Mouse (Mus musculus) liver, embryonic 16.5 days (tissue): ENCODE measurements around the gene Fbxl17. TPM values are rescaled to one million over a fixed set of nuclear protein-coding genes. Genes with fewer than 3 reads are reported as not detected.

Source experiments
- ATAC-seq: fragments of 200-750 bp; cut with Nextera tagmentation; 2 replicates; pipeline ENCODE4 v1.8.0; 2017; ENCODE audit warnings: low read depth, mild to moderate bottlenecking, moderate number of reproducible peaks, moderate library complexity
- H3K27ac ChIP-seq: fragments of 300-500 bp; sonication (generic); 2 replicates; pipeline ENCODE4 v1.5.1; 2014; ENCODE audit warnings: mild to moderate bottlenecking, low read length
- H3K27me3 ChIP-seq: fragments of 300-500 bp; sonication (generic); 2 replicates; pipeline ENCODE4 v1.6.1; 2014; ENCODE audit warnings: low read depth, low read length, mixed read lengths; ENCODE audit not compliant: control insufficient read depth, insufficient read depth
- H3K36me3 ChIP-seq: fragments of 300-500 bp; sonication (generic); 2 replicates; pipeline ENCODE4 v1.6.1; 2014; ENCODE audit warnings: mild to moderate bottlenecking; ENCODE audit not compliant: control insufficient read depth, insufficient read depth
- H3K4me1 ChIP-seq: fragments of 300-500 bp; sonication (generic); 2 replicates; pipeline ENCODE4 v1.6.1; 2014; ENCODE audit warnings: low read depth, low read length, mixed read lengths; ENCODE audit not compliant: control insufficient read depth
- H3K4me2 ChIP-seq: fragments of 300-500 bp; sonication (generic); 2 replicates; pipeline ENCODE4 v1.6.1; 2014; ENCODE audit warnings: low read depth, low read length, mixed read lengths
- H3K4me3 ChIP-seq: fragments of 300-500 bp; sonication (generic); 2 replicates; pipeline ENCODE4 v1.5.1; 2014; ENCODE audit warnings: low read depth, mild to moderate bottlenecking, low read length
- H3K9ac ChIP-seq: fragments of 300-500 bp; sonication (generic); 2 replicates; pipeline ENCODE4 v1.6.1; 2014; ENCODE audit warnings: low read depth, low read length
- H3K9me3 ChIP-seq: fragments of 300-500 bp; sonication (generic); replicated peaks from 2 replicates; pipeline ENCODE4 v1.6.1; 2016; ENCODE audit warnings: low read length; ENCODE audit not compliant: control insufficient read depth
- WGBS: fragments of 180-500 bp; shearing (Covaris S2); extraction: QIAGEN DNeasy Blood & Tissue Kit; methylation state at CpG from one replicate; pipeline ENCODE4 v1.1.7; 2014; ENCODE audit not compliant: insufficient replicate concordance; 5-methylcytosine and 5-hydroxymethylcytosine counted together
- polyA plus RNA-seq: library from polyadenylated mRNA; unstranded; fragments of >200 nt; fragmentation: Nextera tagmentation; extraction: Ambion mirVana; gene quantifications from 2 replicates; pipeline ENCODE4 v1.2.1, GENCODE M21; 2015

Gene Fbxl17
- polyA plus RNA-seq, 1 experiment from 2014 or later: 1.3 TPM

DNA sequence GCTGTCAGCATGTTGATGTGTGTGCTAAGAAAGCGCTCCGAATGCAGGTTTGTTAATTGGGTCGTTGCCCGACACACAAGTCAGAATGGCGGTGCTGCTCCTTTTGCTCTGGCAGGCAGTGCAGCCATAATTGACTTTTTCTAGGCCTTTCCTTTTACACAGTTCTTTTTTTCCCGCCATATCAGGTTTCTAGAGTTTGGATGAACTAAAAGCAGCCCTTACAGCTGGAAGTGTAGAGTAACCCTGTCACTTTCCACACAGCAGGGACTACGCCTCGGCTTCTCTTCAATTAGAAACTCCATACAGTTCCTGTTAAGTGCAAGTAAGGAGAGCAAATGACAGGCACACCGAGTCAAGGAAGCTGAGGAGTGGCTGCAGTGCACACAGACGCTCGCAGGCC, 133.8 kb downstream of the Fbxl17 start:
- 74% methylated on average over 11 of the region's 11 CpGs for WGBS

DNA sequence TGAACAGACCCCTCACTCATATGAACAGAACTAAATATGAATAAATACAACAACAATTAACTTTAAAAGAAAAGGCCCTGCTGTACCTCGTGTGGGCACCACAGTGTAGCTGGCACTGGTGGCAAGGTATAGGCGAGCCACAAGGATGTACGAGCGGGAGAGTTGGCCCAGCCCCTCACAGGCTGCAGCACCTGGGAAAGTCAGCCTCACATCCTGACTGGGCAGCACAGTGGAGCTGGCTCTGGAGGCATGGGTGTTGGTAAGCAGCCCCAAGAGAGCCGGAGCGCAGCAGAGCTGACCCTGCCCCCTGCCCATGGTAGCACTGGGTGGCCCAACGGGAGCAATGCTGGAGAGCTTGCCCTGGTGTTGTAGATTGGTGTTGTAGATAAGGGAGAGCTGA, 135.2 kb downstream of the Fbxl17 start:
- no peaks in the 10 kb centered on the region for H3K9me3 ChIP-seq
- no peak for ATAC-seq
- no peak overlapping the region for H3K4me2 ChIP-seq
- no peaks in the 10 kb centered on the region for H3K36me3 ChIP-seq
- H3K4me3 ChIP-seq: no peak overlapping the region
- H3K4me1 ChIP-seq: no peaks in the 10 kb centered on the region
- no peak overlapping the region for H3K9ac ChIP-seq
- 83% methylated on average over 7 of the region's 7 CpGs for WGBS
- H3K27me3 ChIP-seq: no peaks in the 10 kb centered on the region
- no peak overlapping the region for H3K27ac ChIP-seq

More for the DNA sequence above, 133.8 kb downstream of the Fbxl17 start:
- Histone ChIP-seq H3K9ac (no peak overlapping the region), H3K27ac (no peak overlapping the region), H3K9me3 (no peaks in the 10 kb centered on the region), H3K4me3 (no peak overlapping the region), H3K36me3 (no peaks in the 10 kb centered on the region), H3K27me3 (no peaks in the 10 kb centered on the region), H3K4me1 (no peaks in the 10 kb centered on the region), H3K4me2 (no peak overlapping the region)
- no peak for ATAC-seq

GRCm38 (mm10) chr17:63362196-63362595, 137.6 kb downstream of the Fbxl17 start:
- 51% methylated on average over 3 of the region's 3 CpGs for WGBS
- H3K4me1 ChIP-seq: no peaks in the 10 kb centered on the region
- ATAC-seq: no peak

GRCm38 (mm10) chr17:63361679-63362078, 138.1 kb downstream of the Fbxl17 start:
- H3K27ac ChIP-seq: no peak overlapping the region; the same call in 1 of the 2 replicates
- no peak overlapping the region for H3K4me3 ChIP-seq
- H3K4me2 ChIP-seq: no peak overlapping the region
- peak; percentile 90 for ATAC-seq
- H3K9ac ChIP-seq: no peak overlapping the region
- H3K36me3 ChIP-seq: no peaks in the 10 kb centered on the region
- H3K27me3 ChIP-seq: no peaks in the 10 kb centered on the region
- WGBS: 75% methylated on average over 9 of the region's 9 CpGs
- H3K9me3 ChIP-seq: no peaks in the 10 kb centered on the region
- H3K4me1 ChIP-seq: no peaks in the 10 kb centered on the region

More at GRCm38 (mm10) chr17:63362196-63362595, 137.6 kb downstream of the Fbxl17 start:
- H3K9ac ChIP-seq: no peak overlapping the region
- no peak overlapping the region for H3K4me2 ChIP-seq
- H3K4me3 ChIP-seq: no peak overlapping the region
- no peaks in the 10 kb centered on the region for H3K36me3 ChIP-seq
- H3K9me3 ChIP-seq: no peaks in the 10 kb centered on the region
- H3K27me3 ChIP-seq: no peaks in the 10 kb centered on the region
- no peak overlapping the region for H3K27ac ChIP-seq

DNA sequence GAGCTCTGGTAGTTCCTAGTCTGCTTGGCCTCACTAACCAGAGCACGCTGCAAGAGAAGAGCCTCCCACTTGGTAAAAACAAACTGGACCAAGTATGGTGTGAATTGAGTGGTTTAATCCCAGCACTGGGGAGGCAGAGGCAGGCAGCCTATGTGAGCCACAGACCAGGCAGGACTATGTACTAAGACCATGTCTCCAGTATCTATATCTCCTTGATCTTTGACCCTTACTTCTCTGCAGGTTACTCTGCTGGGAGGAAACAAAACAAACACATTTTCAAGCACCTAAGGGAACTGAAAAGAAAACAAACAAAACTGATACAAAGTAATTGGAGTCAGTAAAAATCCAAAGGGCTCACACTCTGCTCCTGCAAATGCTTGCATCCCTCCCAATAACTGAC, 141.0 kb downstream of the Fbxl17 start:
- H3K9me3 ChIP-seq: no peaks in the 10 kb centered on the region
- H3K4me3 ChIP-seq: no peak overlapping the region
- WGBS: 61% methylated on average over 1 of the region's 1 CpGs
- no peaks in the 10 kb centered on the region for H3K27me3 ChIP-seq
- no peak overlapping the region for H3K27ac ChIP-seq
- H3K36me3 ChIP-seq: no peaks in the 10 kb centered on the region
- no peaks in the 10 kb centered on the region for H3K4me1 ChIP-seq
- no peak overlapping the region for H3K9ac ChIP-seq
- no peak overlapping the region for H3K4me2 ChIP-seq
- no peak for ATAC-seq

DNA sequence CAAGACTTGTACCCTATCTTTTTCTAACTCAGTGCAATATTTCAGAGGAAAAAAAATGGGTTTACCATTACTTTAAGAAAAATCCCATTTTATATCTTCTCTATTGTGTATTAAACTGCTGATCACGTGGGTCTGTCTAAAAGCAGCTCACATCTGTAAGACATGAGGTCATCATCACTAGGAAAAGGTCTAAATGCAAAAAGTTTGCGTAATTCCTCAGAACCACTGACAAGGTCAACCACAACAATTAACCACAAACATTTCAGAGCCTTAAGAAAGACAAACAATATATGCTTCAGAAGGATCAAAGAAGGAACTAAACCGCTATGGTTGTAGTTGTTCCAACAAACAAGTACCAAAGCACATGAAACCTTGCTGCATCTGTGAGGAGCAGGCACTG, 143.6 kb downstream of the Fbxl17 start:
- 54% methylated on average over 3 of the region's 3 CpGs for WGBS
- Histone ChIP-seq H3K9me3 (no peaks in the 10 kb centered on the region), H3K4me3 (no peak overlapping the region), H3K9ac (no peak overlapping the region), H3K4me1 (no peaks in the 10 kb centered on the region), H3K4me2 (no peak overlapping the region), H3K27ac (no peak overlapping the region), H3K27me3 (no peaks in the 10 kb centered on the region), H3K36me3 (no peaks in the 10 kb centered on the region)
- ATAC-seq: no peak

DNA sequence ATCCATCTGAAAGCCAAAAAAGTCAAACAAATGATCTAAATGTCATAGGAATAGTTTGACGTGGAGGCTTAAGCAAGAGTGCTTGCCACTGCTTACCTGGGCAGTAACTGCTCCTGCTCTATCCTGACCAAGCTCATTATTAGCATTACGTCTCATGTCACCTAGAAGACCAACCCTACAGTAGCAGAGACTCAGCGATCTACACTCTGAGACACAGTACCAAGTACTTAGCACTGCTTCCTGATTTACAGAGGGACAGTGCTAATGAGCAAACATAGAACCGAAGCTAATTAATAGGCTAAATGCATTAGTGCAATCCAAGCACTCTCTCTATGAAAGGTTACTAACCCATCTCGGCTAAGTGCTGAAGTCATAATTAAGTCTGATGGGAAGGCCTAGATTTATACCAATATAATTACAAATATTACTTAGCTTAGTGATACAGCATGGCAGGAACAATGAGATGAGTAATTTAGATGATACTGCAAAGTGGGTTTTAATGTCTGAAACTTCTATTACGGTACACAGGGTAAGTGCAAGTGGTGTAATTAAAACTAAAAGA, 147.1 kb downstream of the Fbxl17 start:
- Histone ChIP-seq H3K4me2 (no peak overlapping the region), H3K9ac (no peak overlapping the region), H3K27me3 (no peaks in the 10 kb centered on the region), H3K4me3 (no peak overlapping the region), H3K36me3 (no peaks in the 10 kb centered on the region), H3K9me3 (no peaks in the 10 kb centered on the region), H3K4me1 (no peaks in the 10 kb centered on the region), H3K27ac (no peak overlapping the region)
- WGBS: 76% methylated on average over 6 of the region's 6 CpGs
- no peak for ATAC-seq

- no peak overlapping the region for H3K4me3 ChIP-seq
- no peaks in the 10 kb centered on the region for H3K4me1 ChIP-seq
- no peak overlapping the region for H3K4me2 ChIP-seq
- no peak for ATAC-seq
- WGBS: 66% methylated on average over 2 of the region's 2 CpGs
- H3K36me3 ChIP-seq: peaks cover under 1% of the 10 kb centered on the region; the same call in 1 of the 2 replicates
- H3K9ac ChIP-seq: no peak overlapping the region
- no peak overlapping the region for H3K27ac ChIP-seq
- no peaks in the 10 kb centered on the region for H3K9me3 ChIP-seq
- H3K27me3 ChIP-seq: no peaks in the 10 kb centered on the region
These were observed 148.1 kb downstream of the Fbxl17 start for GRCm38 (mm10) chr17:63351682-63352081.

- Histone ChIP-seq H3K9me3 (no peaks in the 10 kb centered on the region), H3K27ac (no peak overlapping the region), H3K4me3 (no peak overlapping the region), H3K36me3 (peaks cover 3% of the 10 kb centered on the region; the same call in 1 of the 2 replicates), H3K4me1 (no peaks in the 10 kb centered on the region), H3K4me2 (no peak overlapping the region), H3K27me3 (no peaks in the 10 kb centered on the region), H3K9ac (no peak overlapping the region)
- ATAC-seq: no peak
- 78% methylated on average over 4 of the region's 4 CpGs for WGBS
These were observed 148.8 kb downstream of the Fbxl17 start for GRCm38 (mm10) chr17:63350876-63351509.
